Mouse (Mus musculus): ENCODE results near the gene Lrrc41.
A peak's percentile ranks its signal among the peaks of the same experiment; 100 is the strongest.

The Lrrc41 gene

DNA sequence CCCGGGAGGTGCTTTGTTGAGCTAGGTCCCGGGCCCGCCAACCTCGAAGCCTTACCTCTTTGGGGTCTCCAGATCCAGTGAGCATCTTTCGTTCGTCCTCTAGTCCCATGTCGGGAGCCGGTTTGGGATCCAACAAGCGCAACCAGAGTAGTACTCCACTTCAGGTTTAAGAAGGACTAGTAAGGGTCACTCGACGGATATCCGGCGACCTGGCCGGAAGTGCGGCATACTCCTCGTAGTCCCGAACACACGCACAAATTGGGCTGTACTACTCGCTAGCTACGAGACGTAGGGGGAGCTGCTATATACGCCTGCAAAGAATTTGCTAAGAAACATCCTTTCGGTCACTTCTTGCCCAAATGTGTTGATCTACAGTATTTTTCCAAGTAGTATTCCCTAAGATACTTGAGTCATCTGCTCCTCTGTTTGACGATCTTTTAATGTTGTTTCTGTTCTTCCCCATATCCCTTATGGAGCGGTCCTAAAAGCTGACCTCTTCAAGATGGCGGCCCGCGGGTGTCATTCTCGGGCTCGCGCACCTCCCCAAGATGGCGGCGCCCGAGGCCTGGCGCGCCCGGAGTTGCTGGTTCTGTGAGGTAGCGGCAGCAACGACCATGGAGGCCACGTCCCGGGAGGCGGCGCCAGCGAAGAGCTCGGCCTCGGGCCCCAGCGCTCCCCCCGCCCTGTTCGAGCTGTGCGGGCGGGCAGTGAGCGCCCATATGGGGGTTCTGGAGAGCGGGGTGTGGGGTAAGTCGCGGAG lies at the start of gene Lrrc41, which contains the start of gene Uqcrh:
Gene Lrrc41 (plus strand): TSS at position 409 of the 760 bp plus-strand sequence.
Gene Uqcrh (minus strand): TSS at position 211 of the 760 bp plus-strand sequence.
- DNase-seq (ENCODE audit: inconsistent ontology term), result peak; percentile 98

DNA sequence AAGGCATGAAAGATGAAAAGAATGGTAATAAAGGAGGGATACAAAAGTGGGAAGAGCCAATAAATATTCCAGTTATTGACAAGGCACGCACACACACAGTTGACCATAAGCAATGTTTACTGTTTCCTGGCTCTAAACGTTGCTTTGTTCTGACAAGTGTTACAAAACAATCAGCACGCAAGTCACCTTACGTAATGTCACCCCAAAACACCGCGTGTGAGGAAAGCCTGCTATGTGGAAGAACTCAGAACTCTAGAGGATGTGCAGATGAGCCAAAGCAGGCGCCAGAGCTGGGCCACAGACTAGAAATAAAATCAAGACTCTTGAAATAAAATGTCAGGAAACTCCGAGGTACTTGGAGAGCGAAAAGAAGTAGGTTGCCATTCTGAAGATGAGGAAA lies 42.2 kb upstream of the Lrrc41 start:
- DNase-seq (ENCODE audit: inconsistent ontology term), result no peak

- no peak for DNase-seq (ENCODE audit: inconsistent ontology term)
Measured at GRCm38 (mm10) chr4:116033374-116033773, 41.7 kb upstream of the Lrrc41 start.

- DNase-seq (ENCODE audit: inconsistent ontology term), result no peak
Measured at GRCm38 (mm10) chr4:116040466-116040865, 34.6 kb upstream of the Lrrc41 start.

DNA sequence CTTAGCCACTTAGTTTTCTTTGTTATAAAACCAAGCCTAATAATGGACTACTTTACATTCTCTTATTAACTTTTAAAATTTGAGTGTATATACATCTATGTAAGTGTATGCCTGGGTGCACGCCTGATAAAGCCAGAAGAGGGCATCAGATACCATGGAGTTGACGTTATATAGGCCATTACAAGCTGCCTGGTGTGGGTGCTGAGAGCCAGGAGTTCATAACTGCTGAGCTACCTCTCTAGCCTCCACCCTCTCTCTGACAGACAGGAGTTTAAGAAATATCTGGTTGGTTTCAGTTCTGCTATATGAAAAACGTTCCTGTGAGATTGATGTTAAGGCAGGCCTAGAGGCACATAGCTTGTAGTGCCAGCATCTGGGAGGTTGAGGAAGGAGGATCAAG lies 32.9 kb upstream of the Lrrc41 start:
- no peak for DNase-seq (ENCODE audit: inconsistent ontology term)

DNA sequence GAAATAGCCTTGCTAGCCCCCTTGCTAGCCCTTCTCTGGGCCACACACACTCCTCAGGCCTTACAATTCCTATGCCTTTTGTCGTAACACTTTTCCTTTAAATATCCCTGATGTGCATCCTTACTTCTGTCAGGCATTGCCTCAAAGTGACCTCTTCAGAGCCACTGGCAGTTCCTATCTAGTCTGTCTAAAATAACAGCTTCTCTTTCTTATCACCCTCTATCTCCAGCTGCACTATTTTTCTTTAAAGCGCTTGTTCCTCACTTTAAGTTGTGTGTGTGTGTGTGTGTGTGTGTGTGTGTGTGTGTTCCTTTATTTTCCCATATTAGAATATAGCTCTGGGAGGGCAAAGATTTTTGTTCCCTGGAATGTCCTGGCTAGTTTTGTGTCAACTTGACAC lies 28.5 kb upstream of the Lrrc41 start:
- no peak for DNase-seq (ENCODE audit: inconsistent ontology term)

DNA sequence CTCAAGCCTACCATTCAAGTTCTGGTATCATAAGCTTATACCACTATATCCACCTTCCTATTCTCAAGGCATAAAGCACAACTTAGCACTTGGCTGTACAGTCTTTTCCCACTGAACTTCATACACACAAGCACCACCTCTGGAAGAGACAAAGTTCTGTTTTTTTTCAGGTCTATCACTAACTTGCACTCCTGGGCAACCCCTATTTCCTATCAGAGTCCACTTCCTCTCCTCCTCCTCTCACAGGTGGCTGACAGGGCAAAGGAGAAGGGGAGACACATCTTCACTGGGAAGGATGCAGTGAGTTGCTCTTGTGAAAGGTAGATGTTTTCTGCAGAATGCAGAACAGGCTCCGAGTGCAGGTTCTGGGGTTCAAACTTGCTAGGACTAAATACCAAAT lies 27.4 kb upstream of the Lrrc41 start:
- DNase-seq (ENCODE audit: inconsistent ontology term), result no peak

GRCm38 (mm10) chr4:116048130-116048920 lies 26.7 kb upstream of the Lrrc41 start:
- DNase-seq (ENCODE audit: inconsistent ontology term), result no peak

GRCm38 (mm10) chr4:116049211-116049610 lies 25.9 kb upstream of the Lrrc41 start:
- peak; percentile 13 for DNase-seq (ENCODE audit: inconsistent ontology term)

DNA sequence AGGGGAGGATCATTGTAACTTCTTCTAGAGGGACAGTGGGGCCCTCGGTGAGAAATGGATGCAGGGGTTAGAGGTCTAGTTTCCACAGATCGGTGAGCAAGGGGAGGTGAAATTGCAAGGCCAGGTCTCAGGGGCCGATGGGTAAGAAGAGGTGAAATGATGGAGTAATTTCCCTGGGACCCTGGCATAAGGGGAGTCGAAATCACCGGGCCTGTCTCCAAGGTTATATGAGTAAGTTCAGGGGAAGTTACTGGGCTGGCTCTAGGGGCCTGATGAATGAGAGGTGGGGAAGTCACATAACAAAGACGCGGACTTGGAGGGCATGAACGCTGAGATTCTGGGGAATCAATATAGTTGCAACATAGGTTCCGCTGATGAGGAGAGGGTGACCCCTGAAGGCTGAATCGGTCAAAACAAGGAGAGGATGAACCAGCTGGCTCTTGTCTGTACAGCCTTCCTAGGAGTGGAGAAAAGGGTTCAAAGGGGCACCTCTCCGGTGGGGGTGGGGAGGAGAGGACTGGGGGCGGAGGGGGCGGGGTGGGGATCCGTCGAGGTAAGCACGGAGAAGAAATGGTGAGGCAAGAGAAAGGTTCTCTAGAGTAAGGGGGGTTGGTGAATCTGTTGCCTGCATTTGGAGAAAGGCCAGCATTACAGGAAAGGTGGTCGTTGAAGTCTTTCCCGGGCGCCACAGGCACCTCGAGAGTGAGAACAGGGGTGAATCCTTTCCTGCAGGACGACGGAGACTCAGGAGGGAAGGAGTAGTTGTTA lies 22.4 kb upstream of the Lrrc41 start:
- peak; percentile 49 for DNase-seq (ENCODE audit: inconsistent ontology term)

GRCm38 (mm10) chr4:116053399-116053961 lies 21.6 kb upstream of the Lrrc41 start, which contains the start of gene Nsun4:
Nsun4 (minus strand) TSS chr4:116053876.
- peak; percentile 94 for DNase-seq (ENCODE audit: inconsistent ontology term)

DNA sequence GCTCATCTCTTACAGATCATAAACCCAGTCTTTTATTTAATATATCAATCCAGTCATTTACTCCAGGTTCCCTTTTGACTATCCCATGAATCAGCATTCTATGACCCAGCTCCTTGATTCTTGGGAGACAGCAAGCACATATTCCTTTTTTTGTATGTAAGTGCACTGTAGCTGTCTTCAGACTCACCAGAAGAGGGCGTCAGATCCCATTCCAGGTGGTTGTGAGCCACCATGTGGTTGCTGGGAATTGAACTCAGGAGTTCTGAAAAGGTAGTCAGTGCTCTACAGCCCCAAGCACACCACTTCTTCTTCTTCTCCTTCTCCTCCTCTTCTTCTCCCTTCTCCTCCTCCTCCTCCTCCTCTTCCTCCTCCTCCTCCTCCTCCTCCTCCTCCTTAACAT lies 17.5 kb upstream of the Lrrc41 start:
- no peak for DNase-seq (ENCODE audit: inconsistent ontology term)

- no peak for DNase-seq (ENCODE audit: inconsistent ontology term)
Measured at GRCm38 (mm10) chr4:116059012-116059726, 15.9 kb upstream of the Lrrc41 start.

DNA sequence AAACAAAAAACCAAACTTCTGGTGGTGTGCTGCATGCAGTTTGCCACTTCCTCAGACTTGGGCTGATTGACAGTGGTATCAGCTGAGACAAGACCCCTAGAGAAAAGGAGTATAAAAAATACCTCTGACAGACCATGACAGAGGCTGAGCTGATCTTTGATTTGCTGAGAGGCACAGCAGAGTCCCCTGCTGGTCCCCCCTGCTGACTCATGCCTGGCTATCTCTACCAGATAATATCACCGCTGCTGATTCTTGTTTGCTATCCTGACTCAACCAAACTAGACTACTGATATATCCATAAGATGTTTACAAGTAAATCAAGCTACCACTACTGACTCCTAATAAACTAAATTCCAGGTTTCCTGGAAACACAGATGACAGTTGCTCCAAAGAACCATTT lies 11.2 kb upstream of the Lrrc41 start:
- DNase-seq (ENCODE audit: inconsistent ontology term), result no peak

DNA sequence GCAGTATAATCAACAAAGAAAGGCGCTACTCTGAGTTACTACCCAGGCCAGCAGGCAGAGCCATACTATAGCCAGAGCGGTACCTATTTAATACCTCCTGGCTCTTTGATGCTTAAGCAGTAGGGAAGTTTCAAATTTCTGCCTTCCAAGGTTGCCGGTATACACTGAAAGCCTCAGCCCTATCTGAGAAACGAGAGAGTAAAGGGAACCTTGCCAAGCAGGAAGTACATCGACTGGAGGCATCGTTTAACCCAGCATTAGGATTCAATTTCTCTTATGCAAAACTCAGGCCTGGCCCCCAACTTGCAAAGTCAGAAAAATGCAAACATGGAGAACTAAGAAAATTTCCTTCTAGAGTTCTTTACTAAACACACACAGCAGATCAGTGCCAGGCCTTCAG lies 5.0 kb upstream of the Lrrc41 start:
- DNase-seq (ENCODE audit: inconsistent ontology term), result no peak

- peak; percentile 6 for DNase-seq (ENCODE audit: inconsistent ontology term)
Measured at GRCm38 (mm10) chr4:116073146-116073545, 1.9 kb upstream of the Lrrc41 start.

DNA sequence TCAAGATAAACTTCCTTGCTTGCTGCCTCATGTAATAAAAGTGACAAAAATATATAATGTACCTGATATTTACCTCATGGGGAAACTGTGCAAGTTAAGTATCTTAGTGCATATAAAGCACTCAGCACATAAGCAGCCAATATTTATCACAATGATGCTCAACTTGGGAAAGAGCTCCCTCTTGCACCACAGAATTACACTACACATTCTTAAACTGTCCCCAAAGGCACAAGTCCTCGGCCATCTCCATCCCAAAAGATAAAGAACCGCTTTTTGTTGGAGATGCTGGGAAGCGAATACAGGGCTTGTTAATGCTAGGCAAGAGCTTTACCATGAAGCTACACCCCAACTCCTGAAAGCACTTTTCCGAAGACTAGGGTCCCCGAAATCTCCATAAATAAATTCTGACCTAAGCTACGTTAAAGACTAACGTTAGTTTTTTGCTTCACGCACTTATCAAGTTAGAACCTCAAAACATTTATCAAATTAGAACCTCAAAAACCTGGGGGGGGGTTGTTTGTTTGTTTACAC lies 859 bp upstream of the Lrrc41 start:
- peak; percentile 40 for DNase-seq (ENCODE audit: inconsistent ontology term)

- peak; percentile 87 for DNase-seq (ENCODE audit: inconsistent ontology term)
Measured at GRCm38 (mm10) chr4:116075631-116076368, 731 bp downstream of the Lrrc41 start.

- DNase-seq (ENCODE audit: inconsistent ontology term), result peak; percentile 67
Measured at GRCm38 (mm10) chr4:116076369-116077231, 1.5 kb downstream of the Lrrc41 start.
